Mouse (Mus musculus) bone marrow macrophage, adult 2 months (primary cell): ENCODE results near the gene Prkcz. TPM values are rescaled to one million over a fixed set of nuclear protein-coding genes. Genes with fewer than 3 reads are reported as not detected.

Source experiments
- H3K27ac ChIP-seq: 2 replicates; pipeline ENCODE4 v1.5.1; 2012; ENCODE audit warnings: low read depth, low read length; ENCODE audit not compliant: insufficient read depth
- H3K4me1 ChIP-seq: 2 replicates; pipeline ENCODE4 v1.6.1; 2012; ENCODE audit warnings: low read length; ENCODE audit not compliant: control insufficient read depth, insufficient read depth
- H3K4me3 ChIP-seq: 2 replicates; pipeline ENCODE4 v1.5.1; 2012; ENCODE audit warnings: mild to moderate bottlenecking, low read length, moderate library complexity; ENCODE audit not compliant: insufficient read depth
- CTCF ChIP-seq: IDR thresholded peaks from 2 replicates; pipeline ENCODE4 v1.5.1; 2012; ENCODE audit warnings: low read depth, mild to moderate bottlenecking, low read length, moderate library complexity
- POLR2A ChIP-seq: IDR thresholded peaks from 2 replicates; pipeline ENCODE4 v1.6.1; 2012; ENCODE audit warnings: mild to moderate bottlenecking, low read depth, low read length, borderline replicate concordance
- polyA plus RNA-seq: library from polyadenylated mRNA; stranded (reverse); fragments of >200 nt; gene quantifications from 2 replicates; pipeline ENCODE4 v1.2.4, GENCODE M21; 2012; ENCODE audit not compliant: missing spikeins, insufficient read depth, insufficient read length

Prkcz gene
- polyA plus RNA-seq, 1 experiment = not detected

DNA sequence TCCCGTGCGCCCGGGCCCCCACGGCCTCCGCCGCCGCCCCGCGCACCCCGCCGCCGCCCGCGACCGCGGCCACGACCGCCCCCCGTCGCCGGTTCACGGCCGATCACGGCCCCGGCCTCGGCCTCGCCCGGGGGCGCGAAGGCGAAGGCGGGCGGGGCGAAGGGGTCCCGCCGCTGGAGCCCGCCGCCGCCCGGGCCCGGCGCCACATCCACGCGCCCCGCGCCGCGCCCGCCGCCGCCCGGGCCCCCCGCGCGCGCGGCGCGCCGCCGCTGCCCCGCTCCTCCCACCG lies 138.7 kb downstream of the Prkcz start, which contains the start of gene Ski:
TSS of gene Ski (minus strand) at position 41 of the 289 bp plus-strand sequence.
- Histone ChIP-seq H3K4me1 (peaks cover 30% of the 10 kb centered on the region), H3K4me3 (peak within 1 kb of the TSS; percentile 71), H3K27ac (peak within 1 kb of the TSS; percentile 91)
- no peak for TF ChIP-seq CTCF
- TF ChIP-seq POLR2A = no peak

GRCm38 (mm10) chr4:155221599-155222551 lies 139.3 kb downstream of the Prkcz start:
- Histone ChIP-seq H3K4me3 (peak overlapping the region; percentile 71), H3K4me1 (peaks cover 33% of the 10 kb centered on the region), H3K27ac (peak overlapping the region; percentile 69)
- TF ChIP-seq POLR2A (no peak), CTCF (no peak)

DNA sequence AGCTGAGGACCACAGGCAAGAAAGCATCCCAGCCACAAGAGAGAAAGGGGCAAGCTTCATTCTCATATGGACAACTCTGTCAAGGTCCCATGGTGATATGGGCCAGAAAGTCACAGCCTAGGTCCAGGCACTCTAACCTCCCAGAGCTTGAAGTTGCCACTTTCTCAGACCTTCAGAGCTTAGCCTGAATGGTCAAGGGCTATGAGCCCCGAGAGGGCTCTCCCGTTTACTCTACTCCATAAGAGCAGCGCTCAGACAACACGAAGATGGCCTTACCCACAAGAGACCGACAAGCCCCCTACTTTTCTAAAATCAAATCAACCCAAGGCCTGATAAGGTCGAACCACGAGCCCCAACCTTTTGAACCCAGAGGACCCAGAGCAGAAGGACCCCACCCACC lies 140.1 kb downstream of the Prkcz start:
- Histone ChIP-seq H3K27ac (peak overlapping the region; percentile 69), H3K4me1 (peaks cover 41% of the 10 kb centered on the region), H3K4me3 (peak overlapping the region; percentile 71)
- TF ChIP-seq POLR2A (no peak), CTCF (no peak)

GRCm38 (mm10) chr4:155220213-155221100 lies 140.7 kb downstream of the Prkcz start:
- H3K4me3 ChIP-seq = peak overlapping the region; percentile 71
- TF ChIP-seq CTCF = no peak
- TF ChIP-seq POLR2A = no peak
- peaks cover 48% of the 10 kb centered on the region for H3K4me1 ChIP-seq
- H3K27ac ChIP-seq = peak overlapping the region; percentile 69

- Histone ChIP-seq H3K4me3 (peak overlapping the region; percentile 71), H3K4me1 (peaks cover 51% of the 10 kb centered on the region), H3K27ac (peak overlapping the region; percentile 69)
- TF ChIP-seq CTCF (no peak), POLR2A (no peak)
Observed at GRCm38 (mm10) chr4:155219271-155220212, 141.6 kb downstream of the Prkcz start.

DNA sequence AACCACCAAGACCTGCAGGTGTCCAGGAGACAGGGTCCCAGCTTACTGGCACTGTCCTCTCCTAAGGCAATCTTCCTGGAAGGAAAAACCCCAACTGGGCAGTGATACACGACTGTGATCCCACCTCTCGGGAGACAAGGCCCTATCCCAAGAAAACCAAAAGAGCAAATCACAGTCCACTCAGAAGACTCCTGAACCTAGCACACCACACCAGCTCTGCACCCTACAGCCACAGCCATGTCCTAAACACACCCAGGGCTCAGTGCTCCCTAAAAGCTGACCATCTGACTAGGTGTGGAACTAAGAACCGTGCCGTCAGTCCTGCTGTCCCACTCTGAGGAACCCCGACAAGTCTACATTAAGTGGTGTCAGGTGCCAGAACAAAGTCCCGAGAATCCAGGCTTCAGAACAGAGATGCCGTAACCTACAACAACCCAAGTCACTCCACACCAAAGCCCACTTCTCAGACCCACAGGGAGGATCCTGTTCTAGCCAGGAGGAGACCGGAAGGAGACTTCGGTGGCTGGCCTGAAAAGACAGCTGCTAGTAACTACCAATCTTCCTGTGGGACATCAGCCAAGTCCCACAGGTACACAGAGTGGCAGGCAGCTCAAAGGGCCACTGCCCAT lies 142.9 kb downstream of the Prkcz start:
- Histone ChIP-seq H3K4me1 (peaks cover 43% of the 10 kb centered on the region), H3K27ac (no peak overlapping the region), H3K4me3 (no peak overlapping the region)
- TF ChIP-seq POLR2A (no peak), CTCF (no peak)

GRCm38 (mm10) chr4:155217241-155218103 lies 143.7 kb downstream of the Prkcz start:
- Histone ChIP-seq H3K27ac (no peak overlapping the region), H3K4me3 (no peak overlapping the region), H3K4me1 (peaks cover 43% of the 10 kb centered on the region)
- TF ChIP-seq CTCF (no peak), POLR2A (no peak)
